Mouse (Mus musculus): ENCODE results near the gene Ugt1a5.

DNA sequence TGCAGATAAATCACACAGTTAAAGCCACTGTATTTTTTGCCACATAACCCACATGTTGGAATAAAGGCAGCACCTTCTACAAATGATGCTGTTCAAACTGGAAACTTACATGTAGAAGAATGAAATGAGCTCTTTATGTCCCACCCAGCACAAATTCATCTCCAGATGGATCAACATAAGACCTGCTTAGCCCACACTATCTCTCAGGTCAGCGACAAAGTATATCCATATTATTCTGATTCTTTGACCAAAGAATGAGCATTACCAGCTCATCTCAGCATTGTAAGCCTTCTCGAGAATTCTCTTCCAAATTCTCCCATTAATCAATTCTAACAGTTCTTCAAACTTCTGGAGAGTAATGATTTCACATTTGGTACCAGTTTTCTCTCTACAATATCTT, 56.4 kb downstream of the Ugt1a5 start:
- TF ChIP-seq ZC3H11A (IDR thresholded peaks at IDR 0.05; ENCODE audit: borderline replicate concordance, low read depth, low read length) (no peak), MAFK (IDR thresholded peaks at IDR 0.05; ENCODE audit: insufficient read depth, low read depth, low read length) (no peak)

Measured in ES-E14 (cell line).